Mouse (Mus musculus) forebrain, postnatal 0 days (tissue): ENCODE data around the gene Rnf220. TPM values are rescaled to one million over a fixed set of nuclear protein-coding genes. Genes with fewer than 3 reads are reported as not detected.

Source experiments
- ATAC-seq: fragments of 200-750 bp; cut with Nextera tagmentation; 2 replicates; pipeline ENCODE4 v1.8.0; 2017; ENCODE audit warnings: mild to moderate bottlenecking, moderate library complexity
- DNase-seq: peaks from one replicate; pipeline ENCODE4 v3.0.0-alpha.2; 2015
- H3K27ac ChIP-seq: fragments of 300-500 bp; sonication (generic); 2 replicates; pipeline ENCODE4 v1.5.1; 2014; ENCODE audit warnings: low read depth, mild to moderate bottlenecking, antibody characterized with exemption, low read length, moderate library complexity, mixed read lengths
- H3K27me3 ChIP-seq: fragments of 300-500 bp; sonication (generic); 2 replicates; pipeline ENCODE4 v1.6.1; 2014; ENCODE audit warnings: mild to moderate bottlenecking, low read length, mixed read lengths; ENCODE audit not compliant: insufficient read depth
- H3K36me3 ChIP-seq: fragments of 300-500 bp; sonication (generic); 2 replicates; pipeline ENCODE4 v1.6.1; 2014; ENCODE audit warnings: mild to moderate bottlenecking, moderate library complexity; ENCODE audit not compliant: insufficient read depth
- H3K4me1 ChIP-seq: fragments of 300-500 bp; sonication (generic); 2 replicates; pipeline ENCODE4 v1.6.1; 2014; ENCODE audit warnings: antibody characterized with exemption; ENCODE audit not compliant: insufficient read depth
- H3K4me2 ChIP-seq: fragments of 300-500 bp; sonication (generic); 2 replicates; pipeline ENCODE4 v1.6.1; 2014; ENCODE audit warnings: low read depth, mild to moderate bottlenecking, moderate library complexity
- H3K4me3 ChIP-seq: fragments of 300-500 bp; sonication (generic); 2 replicates; pipeline ENCODE4 v1.5.1; 2014; ENCODE audit warnings: low read depth, low read length, mixed read lengths
- H3K9ac ChIP-seq: fragments of 300-500 bp; sonication (generic); 2 replicates; pipeline ENCODE4 v1.6.1; 2014; ENCODE audit warnings: mild to moderate bottlenecking
- H3K9me3 ChIP-seq: fragments of 300-500 bp; sonication (generic); 2 replicates; pipeline ENCODE4 v1.6.1; 2016; ENCODE audit warnings: low read length
- CTCF ChIP-seq: sonication (generic); IDR thresholded peaks from 2 replicates; pipeline ENCODE4 v1.5.1; 2016; ENCODE audit warnings: antibody characterized with exemption, control low read depth, low read depth
- WGBS: fragments of 180-500 bp; shearing (Covaris S2); extraction: QIAGEN DNeasy Blood & Tissue Kit; methylation state at CpG from one replicate; pipeline ENCODE4 v1.1.7; 2014; 5-methylcytosine and 5-hydroxymethylcytosine counted together
- polyA plus RNA-seq: library from polyadenylated mRNA; unstranded; fragments of >200 nt; fragmentation: Nextera tagmentation; extraction: Ambion mirVana; gene quantifications from 2 replicates; pipeline ENCODE4 v1.2.1, GENCODE M21; 2015
- total RNA-seq: library from RNA; depleted of rRNA; stranded (reverse); fragments of >200 nt; gene quantifications from 2 replicates; pipeline ENCODE4 v1.2.3, GENCODE M21; 2014

Rnf220 gene
- total and polyA plus RNA-seq, 2 experiments from 2014 or later = 140 to 185 TPM

- Histone ChIP-seq H3K27me3 (no peaks in the 10 kb centered on the region), H3K4me1 (no peaks in the 10 kb centered on the region), H3K4me2 (no peak overlapping the region), H3K9ac (no peak overlapping the region), H3K36me3 (no peaks in the 10 kb centered on the region), H3K4me3 (no peak overlapping the region), H3K9me3 (no peaks in the 10 kb centered on the region), H3K27ac (no peak overlapping the region)
- ATAC-seq (peak; percentile 34; the same call in 1 of the 2 replicates), DNase-seq (peak; percentile 38)
- 68% methylated on average over 6 of the region's 6 CpGs for WGBS
- TF ChIP-seq CTCF = peak; percentile 63
Observed at GRCm38 (mm10) chr4:117346025-117346424, 150.8 kb downstream of the Rnf220 start.

- Histone ChIP-seq H3K27me3 (no peaks in the 10 kb centered on the region), H3K4me2 (no peak overlapping the region), H3K9me3 (no peaks in the 10 kb centered on the region), H3K4me1 (no peaks in the 10 kb centered on the region), H3K9ac (no peak overlapping the region), H3K27ac (no peak overlapping the region), H3K4me3 (no peak overlapping the region), H3K36me3 (no peaks in the 10 kb centered on the region)
- 81% methylated on average over 8 of the region's 8 CpGs for WGBS
- DNase-seq = no peak
- no peak for ATAC-seq
- no peak for TF ChIP-seq CTCF
Observed at GRCm38 (mm10) chr4:117343385-117343784, 153.5 kb downstream of the Rnf220 start.

GRCm38 (mm10) chr4:117342751-117343150 lies 154.1 kb downstream of the Rnf220 start:
- Histone ChIP-seq H3K9me3 (no peaks in the 10 kb centered on the region), H3K4me2 (no peak overlapping the region), H3K9ac (no peak overlapping the region), H3K27me3 (no peaks in the 10 kb centered on the region), H3K36me3 (no peaks in the 10 kb centered on the region), H3K4me3 (no peak overlapping the region), H3K27ac (no peak overlapping the region), H3K4me1 (no peaks in the 10 kb centered on the region)
- ATAC-seq = peak; percentile 61
- WGBS = 40% methylated on average over 12 of the region's 12 CpGs
- DNase-seq = no peak
- no peak for TF ChIP-seq CTCF

- Histone ChIP-seq H3K9me3 (no peaks in the 10 kb centered on the region), H3K27ac (no peak overlapping the region), H3K27me3 (no peaks in the 10 kb centered on the region), H3K36me3 (no peaks in the 10 kb centered on the region), H3K4me3 (no peak overlapping the region), H3K4me2 (no peak overlapping the region), H3K4me1 (no peaks in the 10 kb centered on the region), H3K9ac (no peak overlapping the region)
- 95% methylated on average over 5 of the region's 5 CpGs for WGBS
- DNase-seq (no peak), ATAC-seq (no peak)
- TF ChIP-seq CTCF = no peak
Observed at GRCm38 (mm10) chr4:117341282-117341681, 155.6 kb downstream of the Rnf220 start.

GRCm38 (mm10) chr4:117339796-117340195 lies 157.1 kb downstream of the Rnf220 start:
- no peak overlapping the region for H3K4me2 ChIP-seq
- no peak overlapping the region for H3K4me3 ChIP-seq
- H3K27me3 ChIP-seq = no peaks in the 10 kb centered on the region
- TF ChIP-seq CTCF = no peak
- no peaks in the 10 kb centered on the region for H3K36me3 ChIP-seq
- no peak overlapping the region for H3K27ac ChIP-seq
- no peaks in the 10 kb centered on the region for H3K4me1 ChIP-seq
- ATAC-seq (no peak), DNase-seq (no peak)
- no peaks in the 10 kb centered on the region for H3K9me3 ChIP-seq
- H3K9ac ChIP-seq = no peak overlapping the region

GRCm38 (mm10) chr4:117330836-117331475 lies 165.9 kb downstream of the Rnf220 start:
- H3K4me3 ChIP-seq = no peak overlapping the region
- DNase-seq (no peak), ATAC-seq (no peak)
- no peaks in the 10 kb centered on the region for H3K4me1 ChIP-seq
- no peaks in the 10 kb centered on the region for H3K36me3 ChIP-seq
- H3K27me3 ChIP-seq = no peaks in the 10 kb centered on the region
- H3K4me2 ChIP-seq = no peak overlapping the region
- no peak overlapping the region for H3K9ac ChIP-seq
- TF ChIP-seq CTCF = no peak
- H3K27ac ChIP-seq = no peak overlapping the region
- 48% methylated on average over 11 of the region's 11 CpGs for WGBS
- no peaks in the 10 kb centered on the region for H3K9me3 ChIP-seq

- no peak overlapping the region for H3K27ac ChIP-seq
- H3K4me2 ChIP-seq = no peak overlapping the region
- H3K4me1 ChIP-seq = no peaks in the 10 kb centered on the region
- no peaks in the 10 kb centered on the region for H3K36me3 ChIP-seq
- no peak overlapping the region for H3K9ac ChIP-seq
- ATAC-seq (no peak; the same call in 1 of the 2 replicates), DNase-seq (no peak)
- no peak for TF ChIP-seq CTCF
- no peak overlapping the region for H3K4me3 ChIP-seq
- no peaks in the 10 kb centered on the region for H3K27me3 ChIP-seq
- 92% methylated on average over 3 of the region's 3 CpGs for WGBS
- H3K9me3 ChIP-seq = no peaks in the 10 kb centered on the region
Observed at GRCm38 (mm10) chr4:117330132-117330531, 166.7 kb downstream of the Rnf220 start.

- H3K4me2 ChIP-seq = no peak overlapping the region
- no peak overlapping the region for H3K9ac ChIP-seq
- TF ChIP-seq CTCF = no peak
- no peak overlapping the region for H3K4me3 ChIP-seq
- 86% methylated on average over 3 of the region's 3 CpGs for WGBS
- no peaks in the 10 kb centered on the region for H3K27me3 ChIP-seq
- DNase-seq = no peak
- H3K27ac ChIP-seq = no peak overlapping the region
- no peaks in the 10 kb centered on the region for H3K9me3 ChIP-seq
- no peak for ATAC-seq
- no peaks in the 10 kb centered on the region for H3K4me1 ChIP-seq
- H3K36me3 ChIP-seq = no peaks in the 10 kb centered on the region
Observed at GRCm38 (mm10) chr4:117326915-117327314, 169.9 kb downstream of the Rnf220 start.
